Mouse (Mus musculus) MEL (cell line): ENCODE data around the gene Cdx2. TPM values are rescaled to one million over a fixed set of nuclear protein-coding genes. Genes with fewer than 3 reads are reported as not detected.

ENCODE experiments used
- DNase-seq: peaks from one replicate; pipeline ENCODE4 v3.0.0; 2011; ENCODE audit warnings: low read depth, low spot score
- H3K27ac ChIP-seq: 2 replicates; pipeline ENCODE4 v1.5.1; 2012; ENCODE audit warnings: low read depth, mild to moderate bottlenecking, control low read depth, low read length, moderate library complexity; ENCODE audit not compliant: control insufficient read depth
- H3K27me3 ChIP-seq, 2 experiments: fragments of 150-350 bp in 1 of 2; sonication (generic) in 1 of 2; 2 replicates each; pipeline ENCODE4 v1.6.1; 2012; ENCODE audit warnings: low read length in 2 of 2, mild to moderate bottlenecking in 2 of 2, improper control_type of control experiment in 1 of 2, moderate library complexity in 1 of 2; ENCODE audit not compliant: insufficient read depth in 2 of 2, control insufficient read depth in 1 of 2
- H3K36me3 ChIP-seq, 2 experiments: 2 replicates each; pipeline ENCODE4 v1.6.1; 2012 to 2014; ENCODE audit warnings: low read length in 2 of 2, improper control_type of control experiment in 1 of 2, inconsistent platforms in 1 of 2, mild to moderate bottlenecking in 1 of 2; ENCODE audit not compliant: insufficient read depth in 2 of 2, control insufficient read depth in 1 of 2
- H3K4me1 ChIP-seq, 2 experiments: fragments of 150-350 bp in 1 of 2; sonication (generic) in 1 of 2; 2 replicates each; pipeline ENCODE4 v1.6.1; 2012; ENCODE audit warnings: low read length in 2 of 2, improper control_type of control experiment in 1 of 2, mild to moderate bottlenecking in 1 of 2; ENCODE audit not compliant: insufficient read depth in 2 of 2, control insufficient read depth in 1 of 2
- H3K4me3 ChIP-seq, 2 experiments: fragments of 150-350 bp in 1 of 2; sonication (generic) in 1 of 2; 2 replicates each; pipeline ENCODE4 v1.5.1; 2012; ENCODE audit warnings: low read depth in 2 of 2, low read length in 2 of 2, mild to moderate bottlenecking in 2 of 2, moderate library complexity in 2 of 2, control low read depth in 1 of 2, improper control_type of control experiment in 1 of 2; ENCODE audit not compliant: control insufficient read depth in 1 of 2, insufficient read depth in 1 of 2
- H3K79me2 ChIP-seq: 2 replicates; pipeline ENCODE4 v1.6.1; 2012; ENCODE audit warnings: mild to moderate bottlenecking, low read length, moderate library complexity; ENCODE audit not compliant: control insufficient read depth, poor library complexity, insufficient read depth
- H3K9ac ChIP-seq: 2 replicates; pipeline ENCODE4 v1.6.1; 2012; ENCODE audit warnings: low read depth, mild to moderate bottlenecking, control low read depth, low read length, moderate library complexity; ENCODE audit not compliant: control insufficient read depth, poor library complexity, severe bottlenecking
- H3K9me3 ChIP-seq: fragments of 150-350 bp; sonication (generic); replicated peaks from 2 replicates; pipeline ENCODE4 v1.6.1; 2012; ENCODE audit warnings: mild to moderate bottlenecking, low read length, improper control_type of control experiment, moderate library complexity; ENCODE audit not compliant: insufficient read depth
- BHLHE40 ChIP-seq: IDR thresholded peaks from 2 replicates; pipeline ENCODE4 v1.6.1; 2012; ENCODE audit warnings: low read depth, mild to moderate bottlenecking, inconsistent platforms, low read length, improper control_type of control experiment, borderline replicate concordance
- CTCF ChIP-seq, 3 experiments: IDR thresholded peaks in 2 of 3; conservative IDR thresholded peaks in 1 of 3; 2 replicates each; pipeline ENCODE4 v1.5.1; 2011 to 2012; ENCODE audit warnings: low read length in 3 of 3, low read depth in 2 of 3, mild to moderate bottlenecking in 2 of 3, improper control_type of control experiment in 1 of 3, inconsistent platforms in 1 of 3, mixed read lengths in 1 of 3, moderate library complexity in 1 of 3; ENCODE audit not compliant: control insufficient read depth in 1 of 3, insufficient read depth in 1 of 3, poor library complexity in 1 of 3, severe bottlenecking in 1 of 3
- ELF1 ChIP-seq: IDR thresholded peaks from 2 replicates; pipeline ENCODE4 v1.6.1; 2014; ENCODE audit warnings: low read depth, mild to moderate bottlenecking, inconsistent platforms, low read length, improper control_type of control experiment, moderate library complexity
- EP300 ChIP-seq, 2 experiments: IDR thresholded peaks; 2 replicates each; pipeline ENCODE4 v1.6.1; 2011; ENCODE audit warnings: improper control_type of control experiment in 2 of 2, low read length in 2 of 2, low read depth in 1 of 2, mild to moderate bottlenecking in 1 of 2
- ETS1 ChIP-seq: IDR thresholded peaks from 2 replicates; pipeline ENCODE4 v1.6.1; 2012; ENCODE audit warnings: low read depth, mild to moderate bottlenecking, inconsistent platforms, low read length, improper control_type of control experiment, moderate library complexity
- GATA1 ChIP-seq: IDR thresholded peaks from 2 replicates; pipeline ENCODE4 v1.6.1; 2011; ENCODE audit warnings: low read depth, low read length, improper control_type of control experiment
- JUND ChIP-seq: IDR thresholded peaks from 2 replicates; pipeline ENCODE4 v1.6.1; 2011; ENCODE audit warnings: low read depth, mild to moderate bottlenecking, improper control_type of control experiment, low read length
- KAT2A ChIP-seq: conservative IDR thresholded peaks from 2 replicates; pipeline ENCODE4 v1.6.1; 2012; ENCODE audit warnings: low read depth, low read length, improper control_type of control experiment, inconsistent platforms
- MAX ChIP-seq: IDR thresholded peaks from 2 replicates; pipeline ENCODE4 v1.6.1; 2011; ENCODE audit warnings: low read length, improper control_type of control experiment
- MAZ ChIP-seq: IDR thresholded peaks from 2 replicates; pipeline ENCODE4 v1.6.1; 2012; ENCODE audit warnings: low read depth, mild to moderate bottlenecking, inconsistent platforms, low read length, improper control_type of control experiment
- MEF2A ChIP-seq: IDR thresholded peaks from 2 replicates; pipeline ENCODE4 v1.6.1; 2014; ENCODE audit warnings: low read depth, mild to moderate bottlenecking, inconsistent platforms, low read length, improper control_type of control experiment; ENCODE audit not compliant: poor library complexity, insufficient replicate concordance, severe bottlenecking; ENCODE audit errors: extremely low read depth
- MXI1 ChIP-seq: IDR thresholded peaks from 2 replicates; pipeline ENCODE4 v1.6.1; 2011; ENCODE audit warnings: mild to moderate bottlenecking, low read depth, low read length, improper control_type of control experiment
- MYC ChIP-seq: IDR thresholded peaks from 2 replicates; pipeline ENCODE4 v1.6.1; 2011; ENCODE audit warnings: low read depth, mild to moderate bottlenecking, low read length, improper control_type of control experiment, moderate library complexity
- NELFE ChIP-seq: IDR thresholded peaks from 2 replicates; pipeline ENCODE4 v1.6.1; 2011; ENCODE audit warnings: low read depth, low read length, improper control_type of control experiment
- POLR2AphosphoS2 ChIP-seq: IDR thresholded peaks from 2 replicates; pipeline ENCODE4 v1.6.1; 2011; ENCODE audit warnings: low read length, improper control_type of control experiment
- POLR2AphosphoS5 ChIP-seq: IDR thresholded peaks from 2 replicates; pipeline ENCODE4 v1.6.1; 2012; ENCODE audit warnings: low read depth, borderline replicate concordance, mild to moderate bottlenecking, inconsistent platforms, low read length, moderate library complexity, mixed read lengths
- RAD21 ChIP-seq: IDR thresholded peaks from 2 replicates; pipeline ENCODE4 v1.6.1; 2011; ENCODE audit warnings: mild to moderate bottlenecking, low read depth, low read length, improper control_type of control experiment
- RCOR1 ChIP-seq: IDR thresholded peaks from 2 replicates; pipeline ENCODE4 v1.6.1; 2012; ENCODE audit warnings: low read depth, mild to moderate bottlenecking, inconsistent platforms, low read length, improper control_type of control experiment
- SIN3A ChIP-seq: IDR thresholded peaks from 2 replicates; pipeline ENCODE4 v1.6.1; 2012; ENCODE audit warnings: low read length, improper control_type of control experiment, inconsistent platforms
- SMC3 ChIP-seq: IDR thresholded peaks from 2 replicates; pipeline ENCODE4 v1.6.1; 2011; ENCODE audit warnings: low read depth, low read length, improper control_type of control experiment
- TAL1 ChIP-seq: IDR thresholded peaks from 2 replicates; pipeline ENCODE4 v1.6.1; 2012; ENCODE audit warnings: mild to moderate bottlenecking, inconsistent platforms, low read length, moderate library complexity, mixed read lengths
- USF1 ChIP-seq: IDR thresholded peaks from 2 replicates; pipeline ENCODE4 v1.6.1; 2014; ENCODE audit warnings: low read depth, mild to moderate bottlenecking, inconsistent platforms, low read length, improper control_type of control experiment, moderate library complexity
- USF2 ChIP-seq, 2 experiments: IDR thresholded peaks; 2 replicates each; pipeline ENCODE4 v1.6.1; 2011 to 2012; ENCODE audit warnings: improper control_type of control experiment in 2 of 2, low read length in 2 of 2, borderline replicate concordance in 1 of 2, inconsistent platforms in 1 of 2, low read depth in 1 of 2, mild to moderate bottlenecking in 1 of 2; ENCODE audit not compliant: insufficient read depth in 1 of 2
- ZC3H11A ChIP-seq: IDR thresholded peaks from 2 replicates; pipeline ENCODE4 v1.6.1; 2012; ENCODE audit warnings: low read depth, mild to moderate bottlenecking, inconsistent platforms, low read length, improper control_type of control experiment
- ZKSCAN1 ChIP-seq: IDR thresholded peaks from 2 replicates; pipeline ENCODE4 v1.6.1; 2012; ENCODE audit warnings: low read depth, mild to moderate bottlenecking, inconsistent platforms, low read length, improper control_type of control experiment, moderate library complexity
- ZMIZ1 ChIP-seq: IDR thresholded peaks from 2 replicates; pipeline ENCODE4 v1.6.1; 2012; ENCODE audit warnings: low read depth, mild to moderate bottlenecking, inconsistent platforms, low read length, improper control_type of control experiment, moderate library complexity
- polyA plus RNA-seq, 2 experiments: library from polyadenylated mRNA; stranded (reverse) in 1 of 2; unstranded in 1 of 2; fragments of >175 nt in 1 of 2; fragments of >200 nt in 1 of 2; gene quantifications; 2 replicates each; pipeline versions ENCODE4 v1.2.1 to v1.2.4; 2012; ENCODE audit warnings: low replicate concordance in 2 of 2, low read depth in 1 of 2; ENCODE audit not compliant: insufficient read length in 2 of 2, insufficient read depth in 1 of 2, missing spikeins in 1 of 2
- total RNA-seq: library from RNA; depleted of rRNA; stranded (reverse); fragments of 300-350 nt; gene quantifications from 2 replicates; pipeline ENCODE4 v1.2.3, GENCODE M21; 2012

The Cdx2 gene
- total and polyA plus RNA-seq, 3 experiments = not detected

DNA sequence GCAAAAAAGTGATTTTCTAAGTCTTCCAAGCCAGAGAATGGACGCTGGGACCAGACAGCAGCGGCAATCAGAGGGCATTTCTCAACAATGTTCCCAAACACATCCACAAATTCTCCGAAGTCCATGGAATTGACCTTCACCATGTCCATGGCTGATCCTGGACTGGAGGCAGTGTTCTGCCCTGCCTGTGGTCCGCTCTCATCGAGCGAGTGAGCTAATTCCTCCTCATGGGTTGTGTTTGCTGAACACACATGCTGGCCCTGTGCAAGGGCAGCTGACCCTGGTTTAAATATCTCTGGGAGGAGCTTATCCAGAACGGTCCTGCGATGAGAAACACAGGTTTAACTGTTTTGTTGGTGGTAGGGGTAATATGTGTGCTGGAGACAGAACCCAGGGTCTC is 15.1 kb upstream of the Cdx2 start, which contains the start of gene Urad:
TSS of gene Urad (minus strand) at position 258 of the 400 bp plus-strand sequence.
- no peak for TF ChIP-seq EP300 (IDR thresholded peaks at IDR 0.05; ENCODE audit: low read depth in 1 of 2, low read length in 2 of 2)
- TF ChIP-seq SIN3A = no peak
- TF ChIP-seq CTCF (IDR thresholded peaks at IDR 0.05 in 2 of 3, conservative IDR thresholded peaks at IDR 0.05 in 1 of 3; ENCODE audit: control insufficient read depth in 1 of 3, insufficient read depth in 1 of 3, low read depth in 2 of 3, low read length in 3 of 3, poor library complexity in 1 of 3, severe bottlenecking in 1 of 3) = no peak
- TF ChIP-seq RCOR1 = no peak
- TF ChIP-seq ETS1 = no peak
- Histone ChIP-seq H3K79me2 (no peaks in the 10 kb centered on the region), H3K4me3 (no peak within 1 kb of the TSS), H3K27ac (no peak within 1 kb of the TSS), H3K9ac (no peak within 1 kb of the TSS), H3K4me1 (no peaks in the 10 kb centered on the region), H3K36me3 (no peaks in the 10 kb centered on the region), H3K9me3 (no peaks in the 10 kb centered on the region), H3K27me3 (peaks cover 0 to 4% of the 10 kb centered on the region in 2 experiments; a peak in 2 of 4 replicates)
- DNase-seq = no peak

DNA sequence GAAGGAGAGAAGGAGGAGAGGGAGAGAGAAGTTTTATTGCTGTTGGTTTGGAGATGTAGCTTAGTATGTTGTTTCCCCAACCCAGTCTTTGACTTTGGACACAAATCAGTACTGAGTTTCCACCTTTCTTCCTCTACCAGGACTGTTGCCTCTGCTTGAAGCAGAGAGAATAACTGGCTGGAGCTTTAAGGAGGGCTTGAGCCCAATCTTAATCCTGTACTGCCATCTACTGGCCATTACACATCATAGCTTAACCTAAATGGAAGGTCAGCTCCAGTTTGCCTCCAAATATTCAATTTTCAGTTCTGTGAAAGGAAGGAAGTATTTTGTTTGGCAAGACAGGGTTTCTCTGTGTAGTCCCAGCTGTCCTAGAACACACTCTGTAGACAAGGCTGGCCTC is 12.6 kb upstream of the Cdx2 start:
- Histone ChIP-seq H3K9me3 (no peaks in the 10 kb centered on the region), H3K27ac (no peak overlapping the region), H3K36me3 (no peaks in the 10 kb centered on the region), H3K9ac (no peak overlapping the region), H3K79me2 (no peaks in the 10 kb centered on the region), H3K4me3 (no peak overlapping the region), H3K4me1 (no peaks in the 10 kb centered on the region), H3K27me3 (peaks cover 0 to 4% of the 10 kb centered on the region in 2 experiments; a peak in 2 of 4 replicates)
- peak; percentile 85 for DNase-seq
- no peak for TF ChIP-seq MAZ
- no peak for TF ChIP-seq POLR2AphosphoS2
- peak; percentile 43; the same call in 1 of the 2 replicates for TF ChIP-seq SIN3A
- TF ChIP-seq RCOR1 = 0 out of 2 replicates have a peak, but pooled peaks have one; percentile 21
- TF ChIP-seq ZKSCAN1 = no peak
- no peak for TF ChIP-seq POLR2AphosphoS5
- TF ChIP-seq JUND = 0 out of 2 replicates have a peak, but pooled peaks have one; percentile 56
- TF ChIP-seq MEF2A = no peak
- TF ChIP-seq ELF1 = 0 out of 2 replicates have a peak, but pooled peaks have one; percentile 25
- TF ChIP-seq MAX = no peak
- TF ChIP-seq ZMIZ1 = no peak
- TF ChIP-seq ZC3H11A = peak; percentile 94
- TF ChIP-seq MYC = no peak
- 0 out of 2 replicates have a peak, but pooled peaks have one; percentile 20 for TF ChIP-seq BHLHE40
- no peak for TF ChIP-seq NELFE
- no peak for TF ChIP-seq USF1
- 0 out of 2 replicates have a peak, but pooled peaks have one; percentile 29 for TF ChIP-seq MXI1
- TF ChIP-seq TAL1 = no peak
- peak in 2 of 3 experiments; percentile 66 to 78; a peak in 5 of 6 replicates for TF ChIP-seq CTCF (IDR thresholded peaks at IDR 0.05 in 2 of 3, conservative IDR thresholded peaks at IDR 0.05 in 1 of 3; ENCODE audit: control insufficient read depth in 1 of 3, insufficient read depth in 1 of 3, low read depth in 2 of 3, low read length in 3 of 3, poor library complexity in 1 of 3, severe bottlenecking in 1 of 3)
- TF ChIP-seq SMC3 = peak; percentile 95
- TF ChIP-seq GATA1 = no peak
- TF ChIP-seq USF2 (IDR thresholded peaks at IDR 0.05; ENCODE audit: borderline replicate concordance in 1 of 2, insufficient read depth in 1 of 2, low read depth in 1 of 2, low read length in 2 of 2) = no peak
- TF ChIP-seq RAD21 = no peak; the same call in none of the 2 replicates
- no peak for TF ChIP-seq KAT2A
